Mouse (Mus musculus) bone marrow macrophage, adult 2 months (primary cell): ENCODE results near the gene Magi2.

Experiments
- CTCF ChIP-seq: IDR thresholded peaks from 2 replicates; pipeline ENCODE4 v1.5.1; 2012; ENCODE audit warnings: low read depth, mild to moderate bottlenecking, low read length, moderate library complexity
- POLR2A ChIP-seq: IDR thresholded peaks from 2 replicates; pipeline ENCODE4 v1.6.1; 2012; ENCODE audit warnings: mild to moderate bottlenecking, low read depth, low read length, borderline replicate concordance

GRCm38 (mm10) chr5:19999486-19999885 lies 772.6 kb downstream of the Magi2 start:
- TF ChIP-seq CTCF, result no peak
- TF ChIP-seq POLR2A, result no peak
